Mouse (Mus musculus) cerebellum, adult 2 months (tissue): Measurements from ENCODE around the gene Cacnb1. TPM values are rescaled to one million over a fixed set of nuclear protein-coding genes. Genes with fewer than 3 reads are reported as not detected.

Experiments used
- DNase-seq, 2 experiments: peaks; one replicate each; pipeline ENCODE4 v3.0.0; 2021
- H3K27ac ChIP-seq: fragments of 200-500 bp; 2 replicates; pipeline ENCODE4 v1.5.1; 2012; ENCODE audit warnings: low read length, control low read depth, inconsistent platforms; ENCODE audit not compliant: insufficient read depth
- H3K27me3 ChIP-seq: fragments of 200-500 bp; 2 replicates; pipeline ENCODE4 v1.6.1; 2012; ENCODE audit warnings: inconsistent platforms, mild to moderate bottlenecking, low read length, moderate library complexity; ENCODE audit not compliant: control insufficient read depth, insufficient read depth
- H3K4me1 ChIP-seq: fragments of 200-500 bp; 2 replicates; pipeline ENCODE4 v1.6.1; 2011; ENCODE audit warnings: low read length; ENCODE audit not compliant: control insufficient read depth, insufficient read depth
- H3K4me3 ChIP-seq: fragments of 200-500 bp; replicated peaks from 2 replicates; pipeline ENCODE3; 2011; ENCODE audit warnings: mild to moderate bottlenecking, low read depth, low read length, control low read depth; ENCODE audit not compliant: insufficient read depth
- CTCF ChIP-seq: fragments of 200-500 bp; IDR thresholded peaks from 2 replicates; pipeline ENCODE4 v1.5.1; 2011; ENCODE audit warnings: low read depth, mild to moderate bottlenecking, control low read depth, low read length, moderate library complexity, borderline replicate concordance; ENCODE audit not compliant: insufficient read depth
- POLR2A ChIP-seq: fragments of 200-500 bp; IDR thresholded peaks from 2 replicates; pipeline ENCODE4 v1.6.1; 2011; ENCODE audit warnings: low read length, control low read depth, borderline replicate concordance; ENCODE audit not compliant: insufficient read depth
- WGBS: fragments of 180-500 bp; shearing (Covaris S2); methylation state at CpG from one replicate; pipeline ENCODE4 v1.1.7; 2018; 5-methylcytosine and 5-hydroxymethylcytosine counted together
- polyA plus RNA-seq: library from polyadenylated mRNA; depleted of rRNA; stranded (reverse); fragments of >200 nt; gene quantifications from 2 replicates; pipeline ENCODE4 v1.2.3, GENCODE M21; 2012

Gene Cacnb1
- polyA plus RNA-seq, 1 experiment: 37.5 TPM

DNA sequence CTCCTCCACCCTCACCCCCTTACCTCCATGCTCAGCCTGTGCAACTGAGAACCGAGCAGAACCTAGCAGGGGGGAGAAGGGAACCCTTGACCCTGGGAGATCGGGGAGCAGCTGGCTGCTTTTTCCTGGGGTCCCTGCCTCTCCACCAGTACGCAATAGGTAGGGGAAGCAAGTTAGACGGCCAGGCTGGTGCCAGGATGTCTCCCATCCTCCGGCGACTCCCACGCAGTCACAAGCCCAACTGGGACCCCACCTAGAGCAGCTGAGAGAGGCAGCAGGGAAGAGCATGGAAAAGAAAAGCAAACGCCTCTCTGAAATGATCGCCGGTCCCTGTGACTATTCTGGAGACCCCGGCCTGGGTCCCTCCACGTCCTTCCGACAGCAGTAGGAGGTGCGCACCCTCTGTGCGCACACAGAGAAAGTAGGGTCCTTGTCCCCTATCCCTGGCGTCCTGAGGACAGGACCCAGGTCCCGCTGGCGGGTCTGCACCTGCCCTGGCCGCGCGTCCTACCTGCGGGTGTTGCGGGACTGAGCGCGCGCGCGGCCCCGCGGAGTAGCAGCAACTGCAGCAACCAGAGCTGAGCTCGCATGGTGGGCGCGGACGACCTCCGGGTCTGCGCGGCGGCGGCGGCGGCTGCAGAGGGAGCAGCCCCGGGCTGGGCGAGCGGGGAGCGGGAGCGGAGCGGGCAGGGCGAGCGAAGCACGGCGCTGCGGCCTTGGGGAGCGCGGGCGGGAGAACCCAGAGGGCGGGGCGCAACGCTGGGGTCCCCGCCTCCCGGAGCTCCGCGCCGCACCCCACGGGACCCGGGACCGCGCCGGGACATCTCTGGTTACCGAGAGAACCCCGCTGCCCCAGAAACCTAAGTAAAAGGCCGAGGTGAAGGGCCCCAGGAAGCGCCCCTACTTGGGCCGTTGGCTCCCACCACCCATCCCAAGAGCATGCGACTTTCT lies 36.8 kb downstream of the Cacnb1 start, which contains the start of gene Plxdc1:
TSS of gene Plxdc1 (minus strand) at position 718 of the 951 bp plus-strand sequence.
- Histone ChIP-seq H3K4me3 (peak within 1 kb of the TSS; percentile 55), H3K27me3 (no peaks in the 10 kb centered on the region), H3K4me1 (peaks cover 6% of the 10 kb centered on the region; the same call in 1 of the 2 replicates), H3K27ac (no peak within 1 kb of the TSS)
- 5% methylated on average over 74 of the region's 74 CpGs for WGBS
- TF ChIP-seq CTCF: no peak
- no peak for TF ChIP-seq POLR2A
- peak; percentile 31 to 47 for DNase-seq

- no peak overlapping the region for H3K4me3 ChIP-seq
- H3K27ac ChIP-seq: no peak overlapping the region
- no peaks in the 10 kb centered on the region for H3K27me3 ChIP-seq
- no peaks in the 10 kb centered on the region for H3K4me1 ChIP-seq
- DNase-seq: no peak
- WGBS: 88% methylated on average over 1 of the region's 1 CpGs
- no peak for TF ChIP-seq POLR2A
- no peak for TF ChIP-seq CTCF
Measured at GRCm38 (mm10) chr11:97983983-97984382, 38.9 kb downstream of the Cacnb1 start.

DNA sequence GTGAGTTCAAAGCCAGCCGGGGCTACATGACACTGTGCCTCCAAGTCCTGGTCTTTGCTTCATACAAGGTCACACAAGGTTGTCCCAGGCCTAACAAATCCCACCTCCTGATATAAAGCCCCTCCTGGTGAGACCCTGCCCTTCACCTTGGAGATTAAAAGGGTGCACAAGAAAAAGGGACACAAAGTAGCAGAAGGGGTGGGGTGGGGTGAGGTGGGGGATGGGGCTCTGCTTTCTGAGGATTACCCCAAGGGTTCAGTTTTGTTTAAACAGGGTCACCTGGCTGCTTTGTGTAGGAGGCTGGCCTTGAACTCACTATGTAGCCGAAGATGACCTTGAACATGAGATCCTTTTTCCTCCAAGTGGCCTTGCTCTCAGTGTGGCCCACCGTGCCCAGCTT lies 39.3 kb downstream of the Cacnb1 start:
- no peak overlapping the region for H3K27ac ChIP-seq
- H3K4me3 ChIP-seq: no peak overlapping the region
- no peaks in the 10 kb centered on the region for H3K27me3 ChIP-seq
- no peak for DNase-seq
- TF ChIP-seq CTCF (no peak), POLR2A (no peak)
- WGBS: 92% methylated on average over 3 of the region's 3 CpGs
- no peaks in the 10 kb centered on the region for H3K4me1 ChIP-seq

DNA sequence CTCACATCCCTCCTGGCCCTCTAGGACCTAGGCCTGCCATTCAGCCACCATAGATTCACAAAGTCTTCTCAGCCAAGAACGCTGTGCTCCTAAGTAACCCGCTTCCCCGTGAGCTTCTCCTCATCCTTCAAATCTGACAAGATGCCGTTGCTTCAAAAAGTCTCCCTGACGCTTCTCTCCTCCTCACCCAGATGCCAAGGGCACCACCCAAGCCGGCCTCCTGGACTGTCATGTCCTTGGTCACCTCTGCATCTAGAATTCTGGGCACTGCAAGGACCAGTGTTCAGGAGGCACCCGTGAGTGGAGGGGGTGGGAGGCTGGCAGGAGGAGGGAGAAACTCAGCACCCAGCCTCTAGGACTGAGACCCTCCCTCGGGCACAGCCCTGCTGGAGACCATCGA lies 40.1 kb downstream of the Cacnb1 start:
- Histone ChIP-seq H3K27ac (no peak overlapping the region), H3K27me3 (no peaks in the 10 kb centered on the region), H3K4me3 (no peak overlapping the region), H3K4me1 (no peaks in the 10 kb centered on the region)
- 92% methylated on average over 9 of the region's 9 CpGs for WGBS
- TF ChIP-seq CTCF: no peak
- no peak for TF ChIP-seq POLR2A
- no peak for DNase-seq

DNA sequence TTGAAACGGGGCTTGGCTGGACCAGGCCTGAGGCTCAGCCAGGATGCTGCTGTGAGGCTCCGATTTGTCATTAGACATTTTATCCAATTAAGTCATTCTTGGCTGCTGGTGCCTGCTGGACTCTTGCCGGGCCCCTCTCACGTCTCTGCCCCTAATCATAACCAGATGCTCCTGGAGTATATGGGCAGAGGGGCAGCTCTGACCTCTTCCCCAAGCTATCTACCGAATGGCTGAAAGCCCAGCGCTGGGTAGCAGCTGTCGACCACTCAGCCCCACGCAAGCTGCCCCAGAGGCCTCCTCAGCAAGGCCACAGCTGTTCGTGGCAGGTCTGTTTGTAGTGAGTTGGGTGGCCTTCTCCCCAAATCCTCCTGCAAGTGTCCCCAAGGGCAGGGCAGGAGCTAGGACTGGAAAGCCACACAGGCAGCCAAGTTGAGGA lies 42.3 kb downstream of the Cacnb1 start:
- H3K27ac ChIP-seq: no peak overlapping the region
- DNase-seq: no peak
- WGBS: 19% methylated on average over 9 of the region's 9 CpGs
- TF ChIP-seq CTCF: no peak
- no peak for TF ChIP-seq POLR2A
- no peaks in the 10 kb centered on the region for H3K27me3 ChIP-seq
- no peaks in the 10 kb centered on the region for H3K4me1 ChIP-seq
- H3K4me3 ChIP-seq: no peak overlapping the region

- H3K27me3 ChIP-seq: no peaks in the 10 kb centered on the region
- H3K27ac ChIP-seq: no peak overlapping the region
- H3K4me3 ChIP-seq: no peak overlapping the region
- TF ChIP-seq CTCF: no peak
- no peak for TF ChIP-seq POLR2A
- H3K4me1 ChIP-seq: no peaks in the 10 kb centered on the region
- no peak for DNase-seq
- 39% methylated on average over 10 of the region's 10 CpGs for WGBS
Measured at GRCm38 (mm10) chr11:97979824-97980495, 42.9 kb downstream of the Cacnb1 start.

- no peak overlapping the region for H3K4me3 ChIP-seq
- 88% methylated on average over 13 of the region's 13 CpGs for WGBS
- no peak for DNase-seq
Measured at GRCm38 (mm10) chr11:97978392-97978791, 44.4 kb downstream of the Cacnb1 start.

More at GRCm38 (mm10) chr11:97978392-97978791, 44.4 kb downstream of the Cacnb1 start:
- Histone ChIP-seq H3K27ac (no peak overlapping the region), H3K4me1 (no peaks in the 10 kb centered on the region), H3K27me3 (no peaks in the 10 kb centered on the region)
- TF ChIP-seq POLR2A (no peak), CTCF (no peak)
